Mouse (Mus musculus) heart, postnatal 0 days (tissue): ENCODE measurements around the gene Pappa. TPM values are rescaled to one million over a fixed set of nuclear protein-coding genes. Genes with fewer than 3 reads are reported as not detected.
A peak's percentile ranks its signal among the peaks of the same experiment; 100 is the strongest.

Experiments used
- ATAC-seq: fragments of 200-750 bp; cut with Nextera tagmentation; 2 replicates; pipeline ENCODE4 v1.8.0; 2017; ENCODE audit warnings: low read depth, moderate number of reproducible peaks, moderate library complexity; ENCODE audit not compliant: insufficient read depth
- DNase-seq: peaks from one replicate; pipeline ENCODE4 v3.0.0-alpha.2; 2016; ENCODE audit warnings: low spot score
- H3K27ac ChIP-seq: fragments of 300-500 bp; sonication (generic); 2 replicates; pipeline ENCODE4 v1.5.1; 2014; ENCODE audit warnings: low read depth, mild to moderate bottlenecking
- H3K27me3 ChIP-seq: fragments of 300-500 bp; sonication (generic); 2 replicates; pipeline ENCODE4 v1.6.1; 2014; ENCODE audit warnings: low read length, mixed read lengths; ENCODE audit not compliant: control insufficient read depth, insufficient read depth
- H3K36me3 ChIP-seq: fragments of 300-500 bp; sonication (generic); replicated peaks from 2 replicates; pipeline ENCODE4 v1.6.1; 2014; ENCODE audit warnings: low read length, mixed read lengths; ENCODE audit not compliant: control insufficient read depth, insufficient read depth
- H3K4me1 ChIP-seq: fragments of 300-500 bp; sonication (generic); 2 replicates; pipeline ENCODE4 v1.6.1; 2014; ENCODE audit warnings: antibody characterized with exemption; ENCODE audit not compliant: control insufficient read depth, insufficient read depth
- H3K4me2 ChIP-seq: fragments of 300-500 bp; sonication (generic); 2 replicates; pipeline ENCODE4 v1.6.1; 2014; ENCODE audit warnings: low read depth, mild to moderate bottlenecking, low read length, moderate library complexity
- H3K4me3 ChIP-seq: fragments of 300-500 bp; sonication (generic); 2 replicates; pipeline ENCODE4 v1.5.1; 2014; ENCODE audit warnings: low read depth, low read length
- H3K9ac ChIP-seq: fragments of 300-500 bp; sonication (generic); replicated peaks from 2 replicates; pipeline ENCODE4 v1.6.1; 2014; ENCODE audit warnings: low read depth, low read length, mixed read lengths
- H3K9me3 ChIP-seq: fragments of 300-500 bp; sonication (generic); replicated peaks from 2 replicates; pipeline ENCODE4 v1.6.1; 2016; ENCODE audit warnings: low read length; ENCODE audit not compliant: control insufficient read depth
- CTCF ChIP-seq: IDR thresholded peaks from 2 replicates; pipeline ENCODE4 v1.5.1; 2016; ENCODE audit warnings: antibody characterized with exemption, control low read depth, low read depth
- EP300 ChIP-seq: IDR thresholded peaks from 2 replicates; pipeline ENCODE4 v1.6.1; 2016; ENCODE audit warnings: antibody characterized with exemption, low read depth
- WGBS: fragments of 180-500 bp; shearing (Covaris S2); extraction: QIAGEN DNeasy Blood & Tissue Kit; methylation state at CpG from one replicate; pipeline ENCODE4 v1.1.7; 2014; 5-methylcytosine and 5-hydroxymethylcytosine counted together
- polyA plus RNA-seq: library from polyadenylated mRNA; unstranded; fragments of >200 nt; fragmentation: Nextera tagmentation; extraction: Ambion mirVana; gene quantifications from 2 replicates; pipeline ENCODE4 v1.2.1, GENCODE M21; 2015
- total RNA-seq: library from RNA; depleted of rRNA; stranded (reverse); fragments of >200 nt; gene quantifications from 2 replicates; pipeline ENCODE4 v1.2.3, GENCODE M21; 2014; ENCODE audit warnings: low replicate concordance

Pappa gene
- total and polyA plus RNA-seq, 2 experiments from 2014 or later: 0.14 to 1.9 TPM

DNA sequence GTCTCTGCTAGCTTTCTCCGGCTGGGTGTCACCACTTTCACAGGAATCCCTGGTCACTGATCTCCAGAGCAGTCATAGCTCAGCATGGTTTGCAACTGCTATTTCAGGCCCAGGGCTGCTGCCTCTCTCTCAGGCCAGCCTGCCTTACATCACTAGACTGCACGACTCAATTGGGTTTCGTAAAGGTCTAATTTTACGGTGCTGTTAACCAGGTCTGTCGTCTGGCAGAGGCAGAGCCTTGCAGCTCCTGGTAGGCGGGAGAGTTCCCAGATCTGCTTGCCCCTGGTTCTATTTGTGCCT, 3.3 kb downstream of the Pappa start:
- DNase-seq (peak; percentile 80), ATAC-seq (peak; percentile 84)
- peaks cover 15% of the 10 kb centered on the region for H3K27me3 ChIP-seq
- peak overlapping the region; percentile 58 for H3K4me3 ChIP-seq
- H3K4me1 ChIP-seq: no peaks in the 10 kb centered on the region
- peak overlapping the region; percentile 83 for H3K27ac ChIP-seq
- TF ChIP-seq CTCF: no peak
- TF ChIP-seq EP300: peak; percentile 14; the same call in 1 of the 2 replicates
- no peak overlapping the region; the same call in 1 of the 2 replicates for H3K9ac ChIP-seq
- 20% methylated on average over 6 of the region's 6 CpGs for WGBS
- H3K36me3 ChIP-seq: no peaks in the 10 kb centered on the region
- H3K4me2 ChIP-seq: peak overlapping the region; percentile 96
- no peaks in the 10 kb centered on the region for H3K9me3 ChIP-seq

DNA sequence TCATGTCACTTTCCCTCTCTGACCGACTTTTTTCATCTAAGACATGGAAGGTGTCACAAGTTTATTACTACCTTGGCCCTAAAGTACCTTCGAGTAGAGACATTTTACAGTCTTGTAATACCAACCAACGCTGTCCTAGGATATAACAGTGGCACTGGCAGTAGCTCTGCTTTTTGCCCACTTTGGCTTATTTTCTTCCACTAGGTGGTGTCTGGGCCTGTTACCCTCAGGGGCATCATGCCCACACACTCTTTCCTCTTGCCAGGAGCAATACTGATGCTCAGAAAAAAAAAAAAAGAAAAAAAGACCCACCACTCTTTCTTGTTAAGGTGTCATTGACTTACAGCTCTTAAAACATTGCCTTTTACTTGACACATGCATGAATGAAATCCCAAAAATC, 8.7 kb downstream of the Pappa start:
- Histone ChIP-seq H3K9ac (no peak overlapping the region), H3K36me3 (no peaks in the 10 kb centered on the region), H3K27ac (no peak overlapping the region), H3K27me3 (no peaks in the 10 kb centered on the region), H3K4me3 (no peak overlapping the region), H3K9me3 (no peaks in the 10 kb centered on the region), H3K4me1 (no peaks in the 10 kb centered on the region), H3K4me2 (no peak overlapping the region)
- no peak for ATAC-seq
- WGBS: 78% methylated on average over 3 of the region's 3 CpGs
- no peak for DNase-seq
- TF ChIP-seq CTCF: peak; percentile 27; the same call in 1 of the 2 replicates
- TF ChIP-seq EP300: no peak

DNA sequence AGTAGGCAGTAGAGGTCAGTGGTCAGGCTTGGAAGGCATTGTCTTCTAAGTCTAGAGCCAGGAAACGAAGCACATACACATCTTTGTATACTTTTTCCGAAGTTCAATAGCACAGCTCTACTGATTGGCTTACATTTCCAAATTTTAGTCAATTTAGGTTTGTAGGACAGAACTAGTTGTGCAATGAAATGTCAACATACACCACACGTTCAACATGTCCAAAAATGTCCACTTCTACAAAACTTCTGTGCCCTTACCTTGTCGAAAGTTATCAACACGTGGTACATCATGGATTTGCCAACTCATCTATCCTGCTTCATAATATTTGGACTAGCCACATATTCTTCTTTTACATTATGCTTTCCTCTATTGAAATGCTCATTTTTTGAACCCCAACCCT, 10.4 kb downstream of the Pappa start:
- 69% methylated on average over 5 of the region's 5 CpGs for WGBS
- Histone ChIP-seq H3K9ac (no peak overlapping the region), H3K36me3 (no peaks in the 10 kb centered on the region), H3K27ac (no peak overlapping the region), H3K4me1 (no peaks in the 10 kb centered on the region), H3K9me3 (no peaks in the 10 kb centered on the region), H3K4me2 (no peak overlapping the region), H3K4me3 (no peak overlapping the region), H3K27me3 (no peaks in the 10 kb centered on the region)
- no peak for TF ChIP-seq EP300
- TF ChIP-seq CTCF: no peak
- DNase-seq (no peak), ATAC-seq (no peak)

DNA sequence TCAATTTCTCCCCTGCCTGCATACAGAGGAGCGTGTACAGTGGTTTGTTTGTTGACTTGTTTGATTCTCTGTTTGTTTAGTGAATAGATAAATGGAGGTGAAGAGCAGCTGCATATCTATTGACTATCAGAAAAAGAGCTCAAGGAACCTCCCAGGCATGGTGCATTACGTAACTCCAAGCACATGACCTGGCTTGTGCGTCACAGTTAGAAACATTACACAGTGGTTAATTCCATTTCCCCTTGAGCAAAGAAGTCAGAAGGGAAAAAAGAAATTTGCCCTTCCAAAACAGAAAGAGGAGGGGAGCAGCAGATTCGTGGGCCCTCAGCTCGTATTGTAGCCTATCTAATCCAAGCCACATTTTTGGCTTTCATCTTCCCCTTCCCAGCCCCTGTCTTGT, 11.1 kb downstream of the Pappa start:
- Histone ChIP-seq H3K36me3 (no peaks in the 10 kb centered on the region), H3K4me2 (no peak overlapping the region), H3K9ac (no peak overlapping the region), H3K27ac (no peak overlapping the region), H3K4me3 (no peak overlapping the region), H3K4me1 (no peaks in the 10 kb centered on the region), H3K27me3 (no peaks in the 10 kb centered on the region), H3K9me3 (no peaks in the 10 kb centered on the region)
- ATAC-seq (no peak), DNase-seq (no peak)
- no peak for TF ChIP-seq EP300
- no peak for TF ChIP-seq CTCF
- WGBS: 62% methylated on average over 5 of the region's 5 CpGs

DNA sequence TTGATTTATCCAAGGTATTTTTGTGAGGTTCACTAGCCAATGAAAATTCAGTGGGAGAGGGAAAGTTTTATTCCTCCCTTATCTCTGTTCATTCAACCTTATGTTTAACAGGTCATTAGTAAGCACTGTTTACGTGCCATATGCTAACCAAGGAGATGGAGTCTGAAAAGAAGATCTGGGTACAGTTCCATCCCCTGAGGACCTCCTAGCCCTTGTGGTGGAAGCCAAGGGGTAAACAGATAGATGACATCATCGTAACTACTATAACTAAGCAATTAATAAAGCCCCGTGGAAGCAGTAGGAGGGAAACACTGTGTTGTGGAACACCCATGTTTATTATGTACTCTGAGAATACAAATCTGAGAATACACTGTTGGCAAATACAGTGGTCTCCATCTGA, 12.6 kb downstream of the Pappa start:
- H3K27ac ChIP-seq: no peak overlapping the region
- H3K36me3 ChIP-seq: no peaks in the 10 kb centered on the region
- H3K9me3 ChIP-seq: no peaks in the 10 kb centered on the region
- no peaks in the 10 kb centered on the region for H3K27me3 ChIP-seq
- no peak overlapping the region for H3K4me2 ChIP-seq
- H3K4me1 ChIP-seq: no peaks in the 10 kb centered on the region
- H3K9ac ChIP-seq: no peak overlapping the region
- H3K4me3 ChIP-seq: no peak overlapping the region
- no peak for TF ChIP-seq CTCF
- no peak for TF ChIP-seq EP300
- no peak for ATAC-seq
- no peak for DNase-seq
- 81% methylated on average over 3 of the region's 3 CpGs for WGBS

DNA sequence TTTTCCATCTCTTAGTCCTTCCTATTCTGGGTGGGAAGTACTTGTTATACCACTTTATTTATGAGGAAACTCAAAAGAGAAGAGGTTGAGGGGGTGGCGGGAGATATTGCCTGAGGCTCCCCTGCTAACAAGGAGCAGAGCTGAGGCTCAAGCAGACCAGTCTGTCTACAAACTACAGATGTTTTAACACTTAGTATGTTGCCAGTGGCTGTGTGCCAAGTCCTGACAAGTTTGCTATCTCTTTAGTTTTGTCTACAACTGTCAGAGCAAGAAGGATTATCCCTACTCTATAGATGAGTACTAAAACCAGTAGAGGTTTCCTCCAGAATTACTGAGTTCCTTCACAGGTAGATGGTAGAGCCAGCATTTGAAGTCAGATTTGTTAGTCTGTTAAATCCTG, 23.0 kb downstream of the Pappa start:
- H3K9ac ChIP-seq: no peak overlapping the region
- H3K4me3 ChIP-seq: no peak overlapping the region
- no peaks in the 10 kb centered on the region for H3K27me3 ChIP-seq
- DNase-seq (no peak), ATAC-seq (no peak)
- no peak overlapping the region for H3K4me2 ChIP-seq
- H3K9me3 ChIP-seq: no peaks in the 10 kb centered on the region
- no peaks in the 10 kb centered on the region for H3K4me1 ChIP-seq
- WGBS: 50% methylated on average over 1 of the region's 1 CpGs
- TF ChIP-seq EP300 (no peak), CTCF (no peak)
- no peaks in the 10 kb centered on the region for H3K36me3 ChIP-seq
- H3K27ac ChIP-seq: no peak overlapping the region
